Mouse (Mus musculus) olfactory bulb, adult 2 months (tissue): ENCODE results near the gene Iqcn. TPM values are rescaled to one million over a fixed set of nuclear protein-coding genes. Genes with fewer than 3 reads are reported as not detected.

Source experiments
- H3K27ac ChIP-seq: fragments of 200-500 bp; 2 replicates; pipeline ENCODE4 v1.5.1; 2012; ENCODE audit warnings: low read depth, low read length; ENCODE audit not compliant: insufficient read depth
- H3K4me1 ChIP-seq: fragments of 200-500 bp; 2 replicates; pipeline ENCODE4 v1.6.1; 2012; ENCODE audit warnings: low read length; ENCODE audit not compliant: control insufficient read depth, insufficient read depth
- H3K4me3 ChIP-seq: fragments of 200-500 bp; 2 replicates; pipeline ENCODE4 v1.5.1; 2012; ENCODE audit warnings: mild to moderate bottlenecking, low read depth, low read length, moderate library complexity; ENCODE audit not compliant: insufficient read depth
- CTCF ChIP-seq: fragments of 200-500 bp; IDR thresholded peaks from 2 replicates; pipeline ENCODE4 v1.5.1; 2012; ENCODE audit warnings: low read depth, mild to moderate bottlenecking, low read length, moderate library complexity; ENCODE audit not compliant: insufficient read depth
- POLR2A ChIP-seq: fragments of 200-500 bp; IDR thresholded peaks from 2 replicates; pipeline ENCODE4 v1.6.1; 2012; ENCODE audit warnings: mild to moderate bottlenecking, low read depth, low read length, moderate library complexity; ENCODE audit not compliant: insufficient read depth
- WGBS: fragments of 180-500 bp; shearing (Covaris S2); methylation state at CpG from one replicate; pipeline ENCODE4 v1.1.7; 2018; 5-methylcytosine and 5-hydroxymethylcytosine counted together
- polyA plus RNA-seq: library from polyadenylated mRNA; stranded (reverse); fragments of >200 nt; gene quantifications from 2 replicates; pipeline ENCODE4 v1.2.4, GENCODE M21; 2012; ENCODE audit warnings: low replicate concordance; ENCODE audit not compliant: missing spikeins, insufficient read depth, insufficient read length

Iqcn gene
- polyA plus RNA-seq, 1 experiment, result not detected

- 8% methylated on average over 14 of the region's 14 CpGs for WGBS
- H3K27ac ChIP-seq, result no peak within 1 kb of the TSS
- peaks cover 18% of the 10 kb centered on the region for H3K4me1 ChIP-seq
- peak within 1 kb of the TSS; percentile 78 for H3K4me3 ChIP-seq
- no peak for TF ChIP-seq POLR2A
- TF ChIP-seq CTCF, result no peak
These were observed 43.0 kb upstream of the Iqcn start, which contains the start of gene Pgpep1 for GRCm38 (mm10) chr8:70660273-70660725. Gene Pgpep1, minus strand, starts transcription at chr8:70660388.

- H3K27ac ChIP-seq, result no peak overlapping the region
- 39% methylated on average over 4 of the region's 4 CpGs for WGBS
These were observed 39.6 kb upstream of the Iqcn start for GRCm38 (mm10) chr8:70663691-70664090.

GRCm38 (mm10) chr8:70664631-70665030 lies 38.6 kb upstream of the Iqcn start:
- Histone ChIP-seq H3K4me1 (peaks cover 9% of the 10 kb centered on the region), H3K27ac (no peak overlapping the region), H3K4me3 (no peak overlapping the region)
- TF ChIP-seq POLR2A (no peak), CTCF (no peak)
- WGBS, result 80% methylated on average over 3 of the region's 3 CpGs

More at GRCm38 (mm10) chr8:70663691-70664090, 39.6 kb upstream of the Iqcn start:
- H3K4me3 ChIP-seq, result no peak overlapping the region
- H3K4me1 ChIP-seq, result peaks cover 14% of the 10 kb centered on the region
- TF ChIP-seq CTCF, result no peak

GRCm38 (mm10) chr8:70665599-70665998 lies 37.7 kb upstream of the Iqcn start:
- H3K4me3 ChIP-seq, result no peak overlapping the region
- H3K27ac ChIP-seq, result no peak overlapping the region
- 83% methylated on average over 2 of the region's 2 CpGs for WGBS
- no peaks in the 10 kb centered on the region for H3K4me1 ChIP-seq
- no peak for TF ChIP-seq CTCF

- TF ChIP-seq POLR2A (no peak), CTCF (no peak)
- H3K4me1 ChIP-seq, result no peaks in the 10 kb centered on the region; the same call in 1 of the 2 replicates
- no peak overlapping the region for H3K4me3 ChIP-seq
- WGBS, result 51% methylated on average over 5 of the region's 5 CpGs
- no peak overlapping the region for H3K27ac ChIP-seq
These were observed 36.2 kb upstream of the Iqcn start for GRCm38 (mm10) chr8:70667071-70667470.

- no peak for TF ChIP-seq CTCF
- no peak for TF ChIP-seq POLR2A
- peaks cover 17% of the 10 kb centered on the region for H3K4me1 ChIP-seq
These were observed 31.5 kb upstream of the Iqcn start for GRCm38 (mm10) chr8:70671615-70672324.

GRCm38 (mm10) chr8:70672325-70673078 lies 30.8 kb upstream of the Iqcn start:
- H3K27ac ChIP-seq, result peak overlapping the region; percentile 53; the same call in 1 of the 2 replicates

More at GRCm38 (mm10) chr8:70671615-70672324, 31.5 kb upstream of the Iqcn start:
- Histone ChIP-seq H3K27ac (no peak overlapping the region), H3K4me3 (no peak overlapping the region)
- WGBS, result 58% methylated on average over 10 of the region's 10 CpGs

GRCm38 (mm10) chr8:70673079-70673856 lies 30.0 kb upstream of the Iqcn start, which contains the start of gene Lsm4:
Gene Lsm4, plus strand, starts transcription at chr8:70673248.
- Histone ChIP-seq H3K4me1 (peaks cover 17% of the 10 kb centered on the region), H3K27ac (peak within 1 kb of the TSS; percentile 81), H3K4me3 (peak within 1 kb of the TSS; percentile 58)
- TF ChIP-seq POLR2A (0 out of 2 replicates have a peak, but pooled peaks have one; percentile 19), CTCF (peak; percentile 82)
- under 1% methylated on average over 60 of the region's 60 CpGs for WGBS

More at GRCm38 (mm10) chr8:70672325-70673078, 30.8 kb upstream of the Iqcn start:
- no peak for TF ChIP-seq POLR2A
- H3K4me1 ChIP-seq, result peaks cover 17% of the 10 kb centered on the region
- peak overlapping the region; percentile 26 for H3K4me3 ChIP-seq
- WGBS, result 33% methylated on average over 19 of the region's 19 CpGs

- 90% methylated on average over 3 of the region's 3 CpGs for WGBS
These were observed 29.1 kb upstream of the Iqcn start for GRCm38 (mm10) chr8:70674109-70674508.

More at GRCm38 (mm10) chr8:70674109-70674508, 29.1 kb upstream of the Iqcn start:
- peak overlapping the region; percentile 81 for H3K27ac ChIP-seq
- no peak overlapping the region for H3K4me3 ChIP-seq
- no peak for TF ChIP-seq CTCF
- TF ChIP-seq POLR2A, result no peak
- peaks cover 17% of the 10 kb centered on the region for H3K4me1 ChIP-seq
